Mouse (Mus musculus) midbrain, embryonic 11.5 days (tissue): ENCODE data around the gene Cnn1. TPM values are rescaled to one million over a fixed set of nuclear protein-coding genes. Genes with fewer than 3 reads are reported as not detected.

Experiments
- ATAC-seq: fragments of 200-750 bp; cut with Nextera tagmentation; 2 replicates; pipeline ENCODE4 v1.8.0; 2017; ENCODE audit warnings: moderate TSS enrichment, moderate library complexity; ENCODE audit not compliant: low FRiP score
- DNase-seq: peaks from one replicate; pipeline ENCODE4 v3.0.0; 2015; ENCODE audit warnings: low spot score; ENCODE audit errors: missing footprints
- H3K27ac ChIP-seq: fragments of 300-500 bp; sonication (generic); 2 replicates; pipeline ENCODE4 v1.5.1; 2014; ENCODE audit warnings: low read depth, low read length
- H3K27me3 ChIP-seq: fragments of 300-500 bp; sonication (generic); 2 replicates; pipeline ENCODE4 v1.6.1; 2014; ENCODE audit warnings: mild to moderate bottlenecking, low read length, moderate library complexity, mixed read lengths; ENCODE audit not compliant: control insufficient read depth, insufficient read depth
- H3K36me3 ChIP-seq: fragments of 300-500 bp; sonication (generic); 2 replicates; pipeline ENCODE4 v1.6.1; 2014; ENCODE audit warnings: mild to moderate bottlenecking, low read length, moderate library complexity, mixed read lengths; ENCODE audit not compliant: control insufficient read depth, insufficient read depth
- H3K4me1 ChIP-seq: fragments of 300-500 bp; sonication (generic); 2 replicates; pipeline ENCODE4 v1.6.1; 2014; ENCODE audit warnings: low read length; ENCODE audit not compliant: control insufficient read depth, insufficient read depth
- H3K4me2 ChIP-seq: fragments of 300-500 bp; sonication (generic); 2 replicates; pipeline ENCODE4 v1.6.1; 2014; ENCODE audit warnings: mild to moderate bottlenecking, moderate library complexity
- H3K4me3 ChIP-seq: fragments of 300-500 bp; sonication (generic); 2 replicates; pipeline ENCODE4 v1.5.1; 2014; ENCODE audit warnings: low read depth, low read length
- H3K9ac ChIP-seq: fragments of 300-500 bp; sonication (generic); 2 replicates; pipeline ENCODE4 v1.6.1; 2014; ENCODE audit warnings: low read length
- H3K9me3 ChIP-seq: fragments of 300-500 bp; sonication (generic); 2 replicates; pipeline ENCODE4 v1.6.1; 2016; ENCODE audit warnings: low read length; ENCODE audit not compliant: control insufficient read depth
- WGBS: fragments of 180-500 bp; shearing (Covaris S2); extraction: QIAGEN DNeasy Blood & Tissue Kit; methylation state at CpG from one replicate; pipeline ENCODE4 v1.1.7; 2014; 5-methylcytosine and 5-hydroxymethylcytosine counted together
- polyA plus RNA-seq: library from polyadenylated mRNA; unstranded; fragments of >200 nt; fragmentation: Nextera tagmentation; extraction: Ambion mirVana; gene quantifications from 2 replicates; pipeline ENCODE4 v1.2.1, GENCODE M21; 2014

Gene Cnn1
- polyA plus RNA-seq, 1 experiment from 2014 or later: 1.6 TPM

DNA sequence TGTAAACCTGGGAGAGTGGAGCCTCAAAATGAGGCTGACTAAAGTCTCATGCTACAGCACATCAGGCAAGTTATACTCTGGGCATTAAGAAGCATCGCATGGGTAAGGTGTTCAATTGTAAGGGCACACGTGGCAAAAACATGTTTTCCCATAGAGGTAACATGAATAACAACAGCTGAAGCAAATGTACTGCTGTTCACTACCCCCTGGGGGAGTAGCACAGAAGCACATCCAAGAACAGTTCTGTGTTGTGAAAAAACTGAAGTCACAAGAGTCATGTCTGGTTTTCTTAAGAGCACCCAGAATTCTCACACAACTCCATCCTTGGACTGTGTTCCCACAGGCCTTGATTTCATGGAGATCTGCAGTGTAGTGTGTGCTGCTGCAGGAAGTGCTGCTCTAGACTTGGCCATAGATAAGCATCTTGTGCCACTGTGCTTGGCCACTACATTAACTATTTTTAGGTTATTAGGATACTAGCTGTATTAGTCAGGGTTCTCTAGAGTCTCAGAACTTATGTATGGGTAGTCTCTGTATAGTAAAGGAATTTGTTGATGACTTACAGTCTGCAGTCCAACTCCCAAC, 11.9 kb upstream of the Cnn1 start:
- no peak for DNase-seq
- WGBS: 84% methylated on average over 2 of the region's 2 CpGs

DNA sequence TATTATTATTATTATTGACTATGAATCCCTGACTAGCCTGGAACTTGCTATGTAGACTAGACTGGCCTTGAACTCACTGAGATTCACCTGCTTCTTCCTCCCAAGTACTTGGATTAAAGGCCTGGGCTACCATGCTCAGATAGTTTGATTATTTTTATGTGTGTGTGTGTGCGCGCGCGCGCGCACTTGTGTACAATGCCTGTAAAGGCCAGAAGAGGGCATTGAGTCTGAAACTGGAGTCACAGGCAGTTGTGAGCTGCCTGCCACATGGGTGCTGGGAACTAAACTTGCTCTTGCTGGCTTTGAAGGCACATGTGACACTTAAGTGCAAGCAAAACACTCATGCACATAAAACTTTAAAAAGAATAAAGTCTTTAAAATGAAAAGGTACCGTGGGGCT, 9.7 kb upstream of the Cnn1 start:
- Histone ChIP-seq H3K27me3 (no peaks in the 10 kb centered on the region), H3K36me3 (no peaks in the 10 kb centered on the region), H3K9ac (no peak overlapping the region), H3K4me3 (no peak overlapping the region), H3K9me3 (no peaks in the 10 kb centered on the region), H3K27ac (no peak overlapping the region), H3K4me2 (no peak overlapping the region), H3K4me1 (peaks cover 8% of the 10 kb centered on the region)
- ATAC-seq (no peak), DNase-seq (peak; percentile 21)
- 97% methylated on average over 7 of the region's 7 CpGs for WGBS

More for the DNA sequence above, 11.9 kb upstream of the Cnn1 start:
- H3K27me3 ChIP-seq: no peaks in the 10 kb centered on the region
- peaks cover 8% of the 10 kb centered on the region for H3K4me1 ChIP-seq
- H3K4me2 ChIP-seq: no peak overlapping the region
- no peak overlapping the region for H3K9ac ChIP-seq
- no peaks in the 10 kb centered on the region for H3K9me3 ChIP-seq
- no peaks in the 10 kb centered on the region for H3K36me3 ChIP-seq
- ATAC-seq: no peak
- no peak overlapping the region for H3K4me3 ChIP-seq
- H3K27ac ChIP-seq: no peak overlapping the region

DNA sequence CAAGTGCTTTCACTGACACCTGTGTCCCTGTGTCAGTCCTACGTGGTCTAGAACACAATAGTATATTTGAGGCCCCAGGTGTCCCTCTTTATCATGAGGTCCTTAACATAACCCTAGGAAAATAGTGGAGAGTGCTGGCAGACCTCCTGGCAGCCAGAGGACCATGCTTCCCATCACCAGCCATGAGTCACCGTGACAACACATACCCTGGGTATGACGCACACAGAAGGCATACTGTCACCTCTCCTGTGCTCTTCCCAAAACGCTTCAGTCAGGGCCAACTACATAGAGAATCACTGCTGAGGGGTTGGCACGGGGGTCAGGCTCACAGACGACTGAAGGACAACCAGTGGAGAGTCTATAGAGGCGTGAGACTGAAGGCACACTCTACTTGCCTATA, 9.0 kb upstream of the Cnn1 start:
- 94% methylated on average over 7 of the region's 7 CpGs for WGBS
- Histone ChIP-seq H3K27me3 (no peaks in the 10 kb centered on the region), H3K4me3 (no peak overlapping the region), H3K9ac (no peak overlapping the region), H3K4me1 (peaks cover 4% of the 10 kb centered on the region), H3K27ac (no peak overlapping the region), H3K9me3 (no peaks in the 10 kb centered on the region), H3K4me2 (no peak overlapping the region), H3K36me3 (no peaks in the 10 kb centered on the region)
- peak; percentile 56 for DNase-seq
- no peak for ATAC-seq

DNA sequence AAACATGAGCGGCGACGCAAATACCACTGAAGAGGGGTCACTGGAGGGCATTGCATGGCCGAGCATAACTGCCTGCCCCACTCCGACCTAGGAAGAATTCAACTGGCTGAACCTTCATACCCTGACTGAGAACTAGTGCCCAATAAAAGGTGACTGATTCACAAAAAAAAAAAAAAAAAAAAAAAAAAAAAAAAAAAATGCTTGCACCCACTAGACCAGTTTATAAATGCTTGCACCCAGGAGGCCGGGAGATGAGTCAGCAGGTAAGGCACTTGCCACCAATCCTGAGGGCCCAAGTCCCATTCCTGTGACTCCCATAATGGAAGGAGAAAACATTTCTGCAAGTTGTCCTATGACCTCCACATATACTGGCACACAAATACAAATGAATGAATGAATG, 6.3 kb upstream of the Cnn1 start:
- no peak for DNase-seq

DNA sequence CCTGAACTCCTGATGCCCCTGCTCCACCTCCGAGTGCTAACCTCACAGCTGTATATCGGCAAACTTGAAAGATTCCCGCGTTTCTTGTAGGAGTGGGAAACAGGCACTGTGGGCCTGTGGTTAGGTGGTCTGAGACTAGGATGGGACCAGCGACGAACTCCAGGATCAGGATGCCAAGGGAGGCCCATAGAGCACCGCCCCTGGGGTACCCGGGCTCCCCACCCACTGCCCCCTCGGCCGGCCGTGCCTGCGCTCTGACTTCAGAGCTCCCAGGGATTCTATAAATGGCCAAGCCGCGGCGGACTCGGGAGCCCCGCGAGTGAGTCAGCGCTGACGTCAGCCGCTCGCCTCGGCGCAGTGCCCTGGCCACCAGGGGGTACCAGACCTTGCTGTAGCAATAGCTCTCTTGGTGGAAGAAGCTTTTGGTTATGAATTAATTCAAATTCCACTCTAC, 3.1 kb upstream of the Cnn1 start:
- Histone ChIP-seq H3K4me3 (peak overlapping the region; percentile 32), H3K4me2 (peak overlapping the region; percentile 65), H3K9me3 (no peaks in the 10 kb centered on the region), H3K27ac (no peak overlapping the region), H3K36me3 (no peaks in the 10 kb centered on the region), H3K27me3 (peaks cover 20% of the 10 kb centered on the region), H3K9ac (peak overlapping the region; percentile 69), H3K4me1 (no peaks in the 10 kb centered on the region)
- DNase-seq (peak; percentile 96), ATAC-seq (peak; percentile 88)
- 3% methylated on average over 24 of the region's 24 CpGs for WGBS

More for the DNA sequence above, 6.3 kb upstream of the Cnn1 start:
- Histone ChIP-seq H3K4me1 (no peaks in the 10 kb centered on the region), H3K27me3 (no peaks in the 10 kb centered on the region), H3K27ac (no peak overlapping the region), H3K9me3 (no peaks in the 10 kb centered on the region), H3K4me2 (no peak overlapping the region), H3K36me3 (no peaks in the 10 kb centered on the region), H3K9ac (no peak overlapping the region), H3K4me3 (no peak overlapping the region)
- ATAC-seq: no peak
- 82% methylated on average over 6 of the region's 6 CpGs for WGBS

DNA sequence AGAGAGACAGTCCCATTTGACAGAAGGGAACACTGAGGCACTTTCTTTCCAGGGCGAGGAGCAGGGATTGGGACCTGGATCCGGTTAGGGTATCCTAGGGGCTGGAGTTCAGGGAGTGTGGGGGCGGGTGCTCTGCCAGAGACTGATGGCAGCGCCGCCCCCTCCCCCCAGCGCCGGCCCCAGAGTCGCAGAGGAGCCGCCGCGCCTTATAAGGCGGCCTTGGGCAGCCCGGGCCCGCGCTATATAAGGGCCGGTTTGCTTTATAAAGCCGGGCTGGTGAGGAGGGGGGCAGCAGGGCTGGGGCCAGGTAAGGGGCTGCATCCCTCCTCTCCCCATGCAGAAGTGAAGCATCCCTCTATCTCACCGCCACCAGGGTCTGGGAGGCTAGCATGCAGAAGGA, 906 bp downstream of the Cnn1 start:
- Histone ChIP-seq H3K27ac (no peak overlapping the region), H3K36me3 (no peaks in the 10 kb centered on the region), H3K9ac (no peak overlapping the region), H3K4me1 (no peaks in the 10 kb centered on the region), H3K4me3 (no peak overlapping the region), H3K9me3 (no peaks in the 10 kb centered on the region), H3K27me3 (peaks cover 21% of the 10 kb centered on the region), H3K4me2 (no peak overlapping the region)
- 5% methylated on average over 18 of the region's 18 CpGs for WGBS
- DNase-seq (no peak), ATAC-seq (no peak)

DNA sequence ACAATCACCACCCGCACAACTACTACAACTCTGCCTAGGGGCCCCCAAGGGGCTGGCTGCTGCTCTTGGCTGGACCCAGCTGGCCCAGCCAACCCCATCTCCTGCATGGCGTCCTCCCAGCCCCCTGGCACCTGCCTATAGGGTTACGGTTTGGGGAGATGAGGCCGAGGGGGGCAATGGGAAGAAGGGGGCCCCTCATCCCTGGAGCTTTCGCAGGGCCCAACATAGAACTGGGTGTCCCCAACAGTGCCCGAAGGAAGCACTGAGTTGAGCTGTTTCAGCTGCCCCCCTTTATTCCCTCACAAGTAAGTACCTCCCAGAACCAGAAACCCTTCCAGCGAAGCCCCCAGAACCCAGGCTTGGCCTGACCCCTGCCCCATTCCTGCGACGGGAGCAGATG, 9.2 kb downstream of the Cnn1 start:
- H3K4me2 ChIP-seq: no peak overlapping the region
- no peaks in the 10 kb centered on the region for H3K4me1 ChIP-seq
- H3K9me3 ChIP-seq: no peaks in the 10 kb centered on the region
- ATAC-seq (no peak), DNase-seq (peak; percentile 26)
- H3K4me3 ChIP-seq: no peak overlapping the region
- 89% methylated on average over 9 of the region's 9 CpGs for WGBS
- H3K36me3 ChIP-seq: peaks cover 9% of the 10 kb centered on the region; the same call in 1 of the 2 replicates
- no peak overlapping the region for H3K27ac ChIP-seq
- no peaks in the 10 kb centered on the region for H3K27me3 ChIP-seq
- no peak overlapping the region for H3K9ac ChIP-seq

DNA sequence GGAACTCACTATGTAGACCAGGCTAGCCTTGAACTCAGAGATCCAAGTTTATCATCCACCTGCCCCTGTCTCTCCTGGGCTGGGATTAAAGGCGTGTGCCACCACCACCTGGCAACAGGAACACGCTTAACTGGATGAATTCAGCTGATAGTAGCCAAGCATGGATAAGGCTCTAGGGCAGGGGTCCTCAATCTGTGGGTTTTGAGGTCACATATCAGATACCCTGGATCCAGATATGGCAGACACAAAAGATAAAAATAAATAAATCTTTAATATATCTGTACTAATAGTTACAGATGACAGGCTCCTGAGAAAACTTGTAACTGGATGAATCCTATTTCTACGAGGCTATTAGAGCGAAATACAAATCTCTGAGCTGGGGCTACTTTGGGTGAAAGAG, 16.6 kb downstream of the Cnn1 start:
- no peak overlapping the region for H3K27ac ChIP-seq
- DNase-seq: no peak
- H3K36me3 ChIP-seq: peaks cover 11% of the 10 kb centered on the region
- H3K9me3 ChIP-seq: no peaks in the 10 kb centered on the region
- H3K4me1 ChIP-seq: peaks cover 9% of the 10 kb centered on the region
- WGBS: 90% methylated on average over 4 of the region's 4 CpGs
- peak overlapping the region; percentile 84 for H3K4me3 ChIP-seq
- H3K27me3 ChIP-seq: no peaks in the 10 kb centered on the region
- ATAC-seq: no peak
- peak overlapping the region; percentile 76 for H3K4me2 ChIP-seq
- H3K9ac ChIP-seq: peak overlapping the region; percentile 85

DNA sequence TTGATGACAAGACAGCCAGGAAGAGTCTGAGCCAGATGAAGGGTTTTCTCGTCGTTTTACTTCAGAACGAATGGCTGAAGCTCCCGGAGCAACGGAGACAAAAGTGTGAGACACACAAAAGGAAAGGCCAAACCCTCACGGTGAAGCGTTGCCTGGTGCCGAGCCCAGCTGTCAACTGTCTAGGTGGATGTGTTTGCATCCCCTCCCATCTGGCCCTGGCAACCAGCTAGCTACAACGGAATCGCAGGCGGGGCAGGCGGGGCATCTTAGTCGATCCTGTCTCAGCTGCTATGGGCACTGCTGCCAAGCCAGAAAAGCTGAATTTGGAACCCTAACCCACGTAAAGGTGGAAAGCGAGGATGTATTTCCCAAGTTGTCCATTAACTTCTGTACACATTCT, 17.1 kb downstream of the Cnn1 start:
- WGBS: 26% methylated on average over 15 of the region's 15 CpGs
- Histone ChIP-seq H3K36me3 (peaks cover 11% of the 10 kb centered on the region), H3K4me2 (peak overlapping the region; percentile 76), H3K27ac (no peak overlapping the region), H3K9me3 (no peaks in the 10 kb centered on the region), H3K4me1 (peaks cover 9% of the 10 kb centered on the region), H3K27me3 (no peaks in the 10 kb centered on the region), H3K4me3 (peak overlapping the region; percentile 84), H3K9ac (peak overlapping the region; percentile 85)
- ATAC-seq (no peak), DNase-seq (peak; percentile 81)
